Mouse (Mus musculus) central nervous system, embryonic 14 days (tissue): Measurements from ENCODE around the gene Rhox2e. TPM values are rescaled to one million over a fixed set of nuclear protein-coding genes. Genes with fewer than 3 reads are reported as not detected.

ENCODE experiments used
- polyA plus RNA-seq: library from polyadenylated mRNA; depleted of rRNA; stranded (reverse); fragments of >200 nt; gene quantifications from 2 replicates; pipeline ENCODE4 v1.2.3, GENCODE M21; 2012; rRNA removed

Rhox2e gene
- not detected in 2 replicates for polyA plus RNA-seq

GRCm38 (mm10) chrX:37530152-37530551 is at the start of gene Rhox2e:
Rhox2e (plus strand) TSS chrX:37530452.

GRCm38 (mm10) chrX:37514059-37514458 is 16.2 kb upstream of the Rhox2e start, which contains the start of gene Rhox4d:
Rhox4d (plus strand) TSS chrX:37514359.

GRCm38 (mm10) chrX:37541719-37542118 is 11.5 kb downstream of the Rhox2e start, which contains the start of gene Rhox3e:
Rhox3e (plus strand) TSS chrX:37542019.

GRCm38 (mm10) chrX:37557112-37557511 is 26.9 kb downstream of the Rhox2e start, which contains the start of gene Rhox4e:
Rhox4e (plus strand) TSS chrX:37557412.

GRCm38 (mm10) chrX:37571105-37571504 is 40.9 kb downstream of the Rhox2e start, which contains the start of gene Rhox2f:
Rhox2f (plus strand) TSS chrX:37571405.

GRCm38 (mm10) chrX:37580692-37581091 is 50.4 kb downstream of the Rhox2e start, which contains the start of gene Rhox3f:
Rhox3f (plus strand) TSS chrX:37580992.

Other genes starting within 250 kb of the Rhox2e start
- gene Rhox3a2, start 150.4 kb upstream of the Rhox2e start, polyA plus RNA-seq, result not detected in 2 replicates
- 0.06 and 0.21 TPM in 2 replicates for gene Rhox4a2, start 139.6 kb upstream of the Rhox2e start, polyA plus RNA-seq
- gene Rhox2b, start 118.4 kb upstream of the Rhox2e start, polyA plus RNA-seq, result not detected in 2 replicates
- 0.28 TPM in 1 of 2 replicates, not detected in the other for gene Rhox4b, start 98.0 kb upstream of the Rhox2e start, polyA plus RNA-seq
- gene Rhox2c, start 76.8 kb upstream of the Rhox2e start, polyA plus RNA-seq, result 0.21 TPM in 1 of 2 replicates, not detected in the other
- not detected in 2 replicates for gene Rhox3c, start 71.9 kb upstream of the Rhox2e start, polyA plus RNA-seq
- not detected in 2 replicates for gene Rhox4c, start 50.1 kb upstream of the Rhox2e start, polyA plus RNA-seq
- gene Rhox2d, start 37.0 kb upstream of the Rhox2e start, polyA plus RNA-seq, result not detected in 2 replicates
- gene Rhox4d, start 16.1 kb upstream of the Rhox2e start, polyA plus RNA-seq, result not detected in 2 replicates
- not detected in 2 replicates for gene Rhox3e, start 11.6 kb downstream of the Rhox2e start, polyA plus RNA-seq
- gene Rhox4e, start 27.0 kb downstream of the Rhox2e start, polyA plus RNA-seq, result not detected in 2 replicates
- gene Rhox2f, start 41.0 kb downstream of the Rhox2e start, polyA plus RNA-seq, result not detected in 2 replicates
- not detected in 2 replicates for gene Rhox3f, start 50.5 kb downstream of the Rhox2e start, polyA plus RNA-seq
- not detected in 2 replicates for gene Rhox4f, start 77.3 kb downstream of the Rhox2e start, polyA plus RNA-seq
- not detected in 2 replicates for gene Rhox3g, start 98.2 kb downstream of the Rhox2e start, polyA plus RNA-seq
- gene Rhox2g, start 113.0 kb downstream of the Rhox2e start, polyA plus RNA-seq, result not detected in 2 replicates
- not detected in 2 replicates for gene Rhox4g, start 120.9 kb downstream of the Rhox2e start, polyA plus RNA-seq
- gene Rhox3h, start 138.3 kb downstream of the Rhox2e start, polyA plus RNA-seq, result not detected in 2 replicates
- not detected in 2 replicates for gene Rhox2h, start 142.8 kb downstream of the Rhox2e start, polyA plus RNA-seq